Mouse (Mus musculus) forebrain, embryonic 11.5 days (tissue): ENCODE data around the gene Kbtbd7. TPM values are rescaled to one million over a fixed set of nuclear protein-coding genes. Genes with fewer than 3 reads are reported as not detected.
"Not testable (repeated sequence)": the region's sequence is repeated elsewhere in the genome, so short reads cannot be mapped to it uniquely, and the experiment has no call there.

ENCODE experiments used
- ATAC-seq: fragments of 200-750 bp; cut with Nextera tagmentation; replicated peaks from 2 replicates; pipeline ENCODE4 v1.8.0; 2017; ENCODE audit warnings: moderate TSS enrichment; ENCODE audit not compliant: low FRiP score
- DNase-seq: peaks from one replicate; pipeline ENCODE4 v3.0.0-alpha.2; 2017; ENCODE audit warnings: low spot score
- H3K27ac ChIP-seq: fragments of 300-500 bp; sonication (generic); 2 replicates; pipeline ENCODE4 v1.5.1; 2014; ENCODE audit warnings: low read depth, low read length
- H3K27me3 ChIP-seq: fragments of 300-500 bp; sonication (generic); 2 replicates; pipeline ENCODE4 v1.6.1; 2014; ENCODE audit warnings: mild to moderate bottlenecking, low read length, mixed read lengths; ENCODE audit not compliant: control insufficient read depth, insufficient read depth
- H3K36me3 ChIP-seq: fragments of 300-500 bp; sonication (generic); 2 replicates; pipeline ENCODE4 v1.6.1; 2014; ENCODE audit warnings: mild to moderate bottlenecking, low read length, moderate library complexity, mixed read lengths; ENCODE audit not compliant: control insufficient read depth, insufficient read depth
- H3K4me1 ChIP-seq: fragments of 300-500 bp; sonication (generic); replicated peaks from 2 replicates; pipeline ENCODE4 v1.6.1; 2014; ENCODE audit warnings: low read length, mixed read lengths; ENCODE audit not compliant: control insufficient read depth, insufficient read depth
- H3K4me2 ChIP-seq: fragments of 300-500 bp; sonication (generic); 2 replicates; pipeline ENCODE4 v1.6.1; 2014; ENCODE audit warnings: low read depth, mild to moderate bottlenecking, low read length, moderate library complexity, mixed read lengths; ENCODE audit not compliant: severe bottlenecking
- H3K4me3 ChIP-seq: fragments of 300-500 bp; sonication (generic); 2 replicates; pipeline ENCODE4 v1.5.1; 2014; ENCODE audit warnings: low read depth, low read length
- H3K9ac ChIP-seq: fragments of 300-500 bp; sonication (generic); 2 replicates; pipeline ENCODE4 v1.6.1; 2014; ENCODE audit warnings: low read length
- H3K9me3 ChIP-seq: fragments of 300-500 bp; sonication (generic); 2 replicates; pipeline ENCODE4 v1.6.1; 2016; ENCODE audit warnings: low read length, mixed read lengths; ENCODE audit not compliant: control insufficient read depth
- WGBS: fragments of 180-500 bp; shearing (Covaris S2); extraction: QIAGEN DNeasy Blood & Tissue Kit; methylation state at CpG from one replicate; pipeline ENCODE4 v1.1.7; 2014; 5-methylcytosine and 5-hydroxymethylcytosine counted together
- polyA plus RNA-seq: library from polyadenylated mRNA; unstranded; fragments of >200 nt; fragmentation: Nextera tagmentation; extraction: Ambion mirVana; gene quantifications from 2 replicates; pipeline ENCODE4 v1.2.1, GENCODE M21; 2014

Kbtbd7 gene
- polyA plus RNA-seq, 1 experiment from 2014 or later = 21.3 TPM

- Histone ChIP-seq H3K4me3 (peak within 1 kb of the TSS; percentile 49), H3K36me3 (no peaks in the 10 kb centered on the region), H3K9me3 (no peaks in the 10 kb centered on the region), H3K4me1 (no peaks in the 10 kb centered on the region), H3K27ac (peak within 1 kb of the TSS; percentile 70), H3K9ac (peak within 1 kb of the TSS; percentile 69), H3K27me3 (no peaks in the 10 kb centered on the region), H3K4me2 (peak within 1 kb of the TSS; percentile 43)
- ATAC-seq (peak; percentile 91), DNase-seq (peak; percentile 65)
- 20% methylated on average over 23 of the region's 23 CpGs for WGBS
These were observed 28.8 kb upstream of the Kbtbd7 start, which contains the start of gene Mtrf1 for GRCm38 (mm10) chr14:79397321-79398122. Gene Mtrf1, plus strand, starts transcription at chr14:79397772.

DNA sequence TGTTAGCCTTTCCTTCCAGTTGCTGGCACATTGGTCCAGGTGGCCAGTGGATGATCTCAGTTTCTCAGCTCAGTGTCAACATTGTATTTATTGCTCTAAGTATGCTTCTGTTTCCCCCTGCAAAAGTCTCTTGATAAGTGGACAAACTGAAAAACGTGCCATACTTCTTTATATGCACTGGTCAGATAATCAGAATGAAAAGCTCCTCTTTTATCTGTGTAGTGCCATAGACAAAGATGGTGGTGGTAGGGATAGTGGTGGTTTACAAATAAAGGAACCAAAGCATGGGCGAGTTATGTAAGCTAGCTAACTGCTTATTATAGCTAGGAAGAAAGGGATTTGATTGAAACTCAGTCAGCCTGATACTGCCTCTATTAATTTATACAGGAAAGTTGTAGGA is 18.7 kb upstream of the Kbtbd7 start:
- WGBS = 75% methylated on average over 2 of the region's 2 CpGs
- H3K9ac ChIP-seq = no peak overlapping the region
- no peaks in the 10 kb centered on the region for H3K36me3 ChIP-seq

DNA sequence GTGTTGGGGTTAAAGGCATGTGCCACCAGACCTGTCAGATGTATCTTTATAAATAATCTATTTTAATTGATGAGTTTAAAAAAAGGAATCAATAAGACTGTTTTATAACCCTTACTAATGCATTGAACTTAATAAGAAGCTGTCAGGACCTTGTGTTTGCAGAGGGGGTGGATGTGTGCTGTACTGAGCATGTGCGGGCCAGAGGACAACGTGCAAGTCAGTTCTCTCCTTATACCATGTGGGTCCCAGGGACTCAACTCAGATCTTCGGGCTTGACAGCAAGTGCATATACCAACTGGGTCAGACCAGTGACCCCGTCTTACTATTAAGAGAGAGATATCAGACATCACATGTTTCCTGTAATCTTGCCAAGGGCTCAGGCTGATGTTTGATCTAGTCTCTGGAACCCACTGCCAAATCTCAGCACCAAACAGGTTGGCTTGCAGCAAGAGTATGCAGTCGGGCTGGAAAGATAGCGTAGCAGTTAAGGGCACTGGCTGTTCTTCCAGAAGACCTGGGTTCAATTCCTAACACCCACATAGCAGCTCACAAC is 17.0 kb upstream of the Kbtbd7 start:
- Histone ChIP-seq H3K36me3 (no peaks in the 10 kb centered on the region), H3K9me3 (no peaks in the 10 kb centered on the region), H3K4me2 (no peak overlapping the region), H3K27ac (no peak overlapping the region), H3K4me3 (no peak overlapping the region), H3K27me3 (no peaks in the 10 kb centered on the region), H3K9ac (no peak overlapping the region), H3K4me1 (no peaks in the 10 kb centered on the region)
- DNase-seq (no peak), ATAC-seq (no peak)
- 95% methylated on average over 6 of the region's 6 CpGs for WGBS

More for the DNA sequence above, 18.7 kb upstream of the Kbtbd7 start:
- no peaks in the 10 kb centered on the region for H3K4me1 ChIP-seq
- no peak overlapping the region for H3K4me2 ChIP-seq
- no peak overlapping the region for H3K27ac ChIP-seq
- no peak overlapping the region for H3K4me3 ChIP-seq
- DNase-seq = no peak
- no peaks in the 10 kb centered on the region for H3K9me3 ChIP-seq
- no peaks in the 10 kb centered on the region for H3K27me3 ChIP-seq
- ATAC-seq = no peak

- Histone ChIP-seq H3K4me1 (no peaks in the 10 kb centered on the region), H3K4me3 (no peak overlapping the region), H3K27me3 (no peaks in the 10 kb centered on the region), H3K9ac (no peak overlapping the region), H3K4me2 (no peak overlapping the region), H3K9me3 (no peaks in the 10 kb centered on the region), H3K27ac (no peak overlapping the region), H3K36me3 (no peaks in the 10 kb centered on the region)
- ATAC-seq = no peak
- WGBS = 90% methylated on average over 2 of the region's 2 CpGs
- no peak for DNase-seq
These were observed 15.6 kb upstream of the Kbtbd7 start for GRCm38 (mm10) chr14:79410662-79411061.

DNA sequence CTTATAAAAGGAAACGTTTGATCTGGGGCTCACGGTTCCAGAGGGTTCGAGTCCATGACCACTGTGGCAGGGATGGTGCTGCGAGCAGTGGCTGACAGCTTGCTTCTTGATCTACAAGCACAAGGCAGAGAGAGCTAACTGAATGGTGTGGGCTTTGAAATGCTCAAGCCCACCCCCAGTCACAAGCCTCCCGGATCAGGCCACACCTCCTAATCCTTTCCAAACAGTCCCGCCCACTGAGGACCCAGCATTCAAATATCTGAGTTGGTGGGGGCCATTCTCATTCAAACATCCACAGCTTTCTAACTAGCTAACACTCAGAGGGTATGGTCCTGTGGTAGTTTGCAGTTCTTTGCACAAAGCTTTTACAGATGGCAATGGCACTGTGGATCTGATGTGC is 13.2 kb upstream of the Kbtbd7 start:
- no peak for ATAC-seq
- no peak overlapping the region for H3K4me3 ChIP-seq
- H3K4me1 ChIP-seq = no peaks in the 10 kb centered on the region
- no peaks in the 10 kb centered on the region for H3K36me3 ChIP-seq
- no peak overlapping the region for H3K9ac ChIP-seq
- WGBS = 77% methylated on average over 6 of the region's 6 CpGs
- H3K27me3 ChIP-seq = no peaks in the 10 kb centered on the region
- H3K9me3 ChIP-seq = no peaks in the 10 kb centered on the region
- no peak for DNase-seq
- no peak overlapping the region for H3K27ac ChIP-seq
- no peak overlapping the region for H3K4me2 ChIP-seq

DNA sequence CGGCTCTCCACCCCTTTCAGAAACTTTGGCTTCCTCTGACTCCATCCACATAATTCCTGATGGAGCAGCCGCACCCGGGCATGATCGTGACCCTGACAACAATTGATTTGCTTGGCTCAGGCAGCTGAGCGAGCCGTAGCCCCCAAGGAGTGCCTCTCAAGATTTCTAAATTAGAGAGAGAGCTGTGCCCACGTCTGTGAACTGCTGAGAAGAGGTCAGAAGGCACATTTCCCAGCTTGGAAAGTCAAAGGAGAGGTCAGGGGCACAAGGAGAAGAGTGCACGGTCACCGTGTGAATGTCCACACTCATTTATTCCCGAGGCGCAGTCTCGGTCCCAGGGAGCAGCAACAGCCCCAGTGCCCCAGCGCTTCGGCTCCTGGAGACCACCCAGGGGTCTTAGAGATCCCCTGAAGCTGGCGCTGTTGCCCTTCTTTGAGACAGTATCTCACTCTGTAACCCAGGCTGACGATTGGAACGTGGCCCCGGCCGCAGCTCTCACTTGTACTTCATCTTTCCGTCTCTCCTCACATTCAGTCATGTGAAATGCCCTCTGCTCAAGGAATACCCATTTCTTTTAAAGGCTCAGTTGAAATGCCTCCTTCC is 6.1 kb upstream of the Kbtbd7 start:
- WGBS = 64% methylated on average over 20 of the region's 20 CpGs
- Histone ChIP-seq H3K4me1 (no peaks in the 10 kb centered on the region), H3K36me3 (no peaks in the 10 kb centered on the region), H3K4me2 (no peak overlapping the region), H3K27me3 (no peaks in the 10 kb centered on the region), H3K27ac (no peak overlapping the region), H3K9me3 (no peaks in the 10 kb centered on the region), H3K9ac (no peak overlapping the region), H3K4me3 (no peak overlapping the region)
- DNase-seq (no peak), ATAC-seq (no peak)

- ATAC-seq = peak; percentile 64
- 67% methylated on average over 5 of the region's 59 CpGs for WGBS
These were observed 537 bp downstream of the Kbtbd7 start for GRCm38 (mm10) chr14:79426730-79427365.

DNA sequence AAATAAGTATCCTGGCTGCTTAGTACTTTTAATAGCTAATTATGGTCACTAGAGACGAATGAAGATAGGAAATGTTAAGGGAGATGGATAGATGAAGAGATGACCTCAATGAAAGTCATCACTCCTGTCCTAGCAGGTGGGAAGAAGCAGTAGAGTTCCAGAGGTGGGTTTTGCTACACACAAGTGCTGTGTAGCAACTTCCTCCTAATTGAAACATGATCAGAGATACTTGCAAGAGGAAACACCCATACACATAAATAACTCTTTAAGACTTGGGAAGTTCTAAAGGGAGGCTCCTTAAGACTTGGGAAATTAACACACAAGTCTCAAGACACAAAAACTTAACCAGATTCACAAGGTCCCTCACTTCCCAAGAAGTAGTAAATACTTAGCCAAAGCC is 7.8 kb downstream of the Kbtbd7 start:
- no peak overlapping the region for H3K4me2 ChIP-seq
- H3K9ac ChIP-seq = no peak overlapping the region
- H3K9me3 ChIP-seq = no peaks in the 10 kb centered on the region
- no peak overlapping the region for H3K4me3 ChIP-seq
- no peaks in the 10 kb centered on the region for H3K36me3 ChIP-seq
- H3K27me3 ChIP-seq = no peaks in the 10 kb centered on the region
- DNase-seq (no peak), ATAC-seq (no peak)
- no peaks in the 10 kb centered on the region for H3K4me1 ChIP-seq
- no peak overlapping the region for H3K27ac ChIP-seq
- 76% methylated on average over 1 of the region's 1 CpGs for WGBS

More at GRCm38 (mm10) chr14:79426730-79427365, 537 bp downstream of the Kbtbd7 start:
- Histone ChIP-seq H3K9ac (peak overlapping the region; percentile 66), H3K27ac (peak overlapping the region; percentile 69; the same call in 1 of the 2 replicates), H3K4me3 (peak overlapping the region; percentile 48), H3K4me2 (peak overlapping the region; percentile 44)
- H3K27me3 ChIP-seq, H3K36me3 ChIP-seq, H3K9me3 ChIP-seq, H3K4me1 ChIP-seq, DNase-seq: not testable (repeated sequence)
